Mouse (Mus musculus): ENCODE data around the gene Cpt1b.

- TF ChIP-seq CTCF (IDR thresholded peaks at IDR 0.05; ENCODE audit: insufficient read depth, low read depth, low read length): no peak
- TF ChIP-seq POLR2A (IDR thresholded peaks at IDR 0.05; ENCODE audit: insufficient read depth, low read depth, low read length): no peak
Observed at GRCm38 (mm10) chr15:89431806-89432205, 6.1 kb upstream of the Cpt1b start.

All from olfactory bulb, adult 2 months (tissue).